Mouse (Mus musculus): ENCODE results near the gene Arid5b. TPM values are rescaled to one million over a fixed set of nuclear protein-coding genes. Genes with fewer than 3 reads are reported as not detected.
A peak's percentile ranks its signal among the peaks of the same experiment; 100 is the strongest.

Gene Arid5b
- total and polyA plus RNA-seq, 2 experiments from 2014 or later = 11.4 to 14.5 TPM

- TF ChIP-seq EP300 (IDR thresholded peaks at IDR 0.05; ENCODE audit: low read depth) (no peak), CTCF (IDR thresholded peaks at IDR 0.05; ENCODE audit: low read depth) (no peak)
- Histone ChIP-seq H3K9me3 (replicated peaks; ENCODE audit: control insufficient read depth, low read length) (no peaks in the 10 kb centered on the region), H3K27ac (ENCODE audit: low read depth) (no peak overlapping the region), H3K4me2 (ENCODE audit: low read depth, low read length) (no peak overlapping the region), H3K4me1 (ENCODE audit: control insufficient read depth, insufficient read depth) (peaks cover 10% of the 10 kb centered on the region; the same call in 1 of the 2 replicates), H3K9ac (replicated peaks; ENCODE audit: low read depth, low read length) (no peak overlapping the region), H3K4me3 (ENCODE audit: low read depth, low read length) (no peak overlapping the region), H3K36me3 (replicated peaks; ENCODE audit: control insufficient read depth, insufficient read depth, low read length) (peaks cover 11% of the 10 kb centered on the region; the same call in 1 of the 2 replicates), H3K27me3 (ENCODE audit: control insufficient read depth, insufficient read depth, low read length) (no peaks in the 10 kb centered on the region)
- no peak for ATAC-seq (ENCODE audit: insufficient read depth, low read depth)
- DNase-seq (ENCODE audit: low spot score) = no peak
- 72% methylated on average over 3 of the region's 3 CpGs for WGBS
These were observed 22.4 kb downstream of the Arid5b start for GRCm38 (mm10) chr10:68256134-68256533.

DNA sequence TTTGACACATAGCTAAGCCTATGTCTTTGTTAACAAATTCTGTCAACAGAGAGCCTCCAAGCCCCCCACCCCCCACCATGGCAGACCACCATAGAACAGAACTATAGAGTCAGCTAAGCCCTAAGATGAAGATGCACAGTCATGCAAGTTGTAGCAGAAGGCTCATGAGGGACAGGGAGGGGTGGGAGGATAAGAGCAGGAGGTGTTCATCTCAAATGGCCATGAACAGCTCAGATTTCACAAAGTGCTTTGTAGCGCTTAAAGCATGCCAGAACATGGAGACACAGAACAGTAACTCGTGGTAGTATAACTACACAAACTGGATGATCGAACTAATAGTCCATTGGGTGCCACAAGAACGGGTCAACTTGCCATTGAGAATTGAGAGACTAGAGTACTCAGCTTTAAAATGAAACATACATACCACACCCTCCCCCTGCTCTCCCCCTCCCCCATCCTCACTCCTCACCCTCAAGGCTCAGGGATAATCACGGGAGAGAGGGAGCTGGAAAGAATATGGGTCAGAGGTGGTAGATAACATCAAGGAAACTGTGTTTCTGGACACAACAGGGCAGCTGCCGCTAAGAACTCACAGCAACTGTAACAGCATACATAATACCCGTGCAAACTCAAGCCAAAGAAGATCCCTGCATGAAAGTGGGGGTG is 25.0 kb downstream of the Arid5b start:
- H3K4me1 ChIP-seq (ENCODE audit: control insufficient read depth, insufficient read depth) = peaks cover 16% of the 10 kb centered on the region; the same call in 1 of the 2 replicates
- DNase-seq (ENCODE audit: low spot score) (no peak), ATAC-seq (ENCODE audit: insufficient read depth, low read depth) (no peak)
- H3K9ac ChIP-seq (replicated peaks; ENCODE audit: low read depth, low read length) = no peak overlapping the region
- H3K4me3 ChIP-seq (ENCODE audit: low read depth, low read length) = no peak overlapping the region
- TF ChIP-seq EP300 (IDR thresholded peaks at IDR 0.05; ENCODE audit: low read depth) (no peak), CTCF (IDR thresholded peaks at IDR 0.05; ENCODE audit: low read depth) (no peak)
- no peaks in the 10 kb centered on the region for H3K27me3 ChIP-seq (ENCODE audit: control insufficient read depth, insufficient read depth, low read length)
- no peak overlapping the region for H3K27ac ChIP-seq (ENCODE audit: low read depth)
- 80% methylated on average over 6 of the region's 7 CpGs for WGBS
- H3K36me3 ChIP-seq (replicated peaks; ENCODE audit: control insufficient read depth, insufficient read depth, low read length) = 0 out of 2 replicates have a peak, but pooled peaks cover 4% of the 10 kb centered on the region
- no peak overlapping the region for H3K4me2 ChIP-seq (ENCODE audit: low read depth, low read length)
- no peaks in the 10 kb centered on the region for H3K9me3 ChIP-seq (replicated peaks; ENCODE audit: control insufficient read depth, low read length)

GRCm38 (mm10) chr10:68252650-68253049 is 25.9 kb downstream of the Arid5b start:
- ATAC-seq (ENCODE audit: insufficient read depth, low read depth) (no peak), DNase-seq (ENCODE audit: low spot score) (no peak)
- Histone ChIP-seq H3K36me3 (replicated peaks; ENCODE audit: control insufficient read depth, insufficient read depth, low read length) (0 out of 2 replicates have a peak, but pooled peaks cover 4% of the 10 kb centered on the region), H3K27ac (ENCODE audit: low read depth) (no peak overlapping the region), H3K4me1 (ENCODE audit: control insufficient read depth, insufficient read depth) (peaks cover 24% of the 10 kb centered on the region; the same call in 1 of the 2 replicates), H3K27me3 (ENCODE audit: control insufficient read depth, insufficient read depth, low read length) (no peaks in the 10 kb centered on the region), H3K9me3 (replicated peaks; ENCODE audit: control insufficient read depth, low read length) (no peaks in the 10 kb centered on the region), H3K9ac (replicated peaks; ENCODE audit: low read depth, low read length) (no peak overlapping the region), H3K4me2 (ENCODE audit: low read depth, low read length) (no peak overlapping the region), H3K4me3 (ENCODE audit: low read depth, low read length) (no peak overlapping the region)
- WGBS = 93% methylated on average over 4 of the region's 4 CpGs
- TF ChIP-seq EP300 (IDR thresholded peaks at IDR 0.05; ENCODE audit: low read depth) = no peak
- no peak for TF ChIP-seq CTCF (IDR thresholded peaks at IDR 0.05; ENCODE audit: low read depth)

- H3K27ac ChIP-seq (ENCODE audit: low read depth) = peak overlapping the region; percentile 15; the same call in 1 of the 2 replicates
- no peak overlapping the region for H3K4me2 ChIP-seq (ENCODE audit: low read depth, low read length)
- TF ChIP-seq CTCF (IDR thresholded peaks at IDR 0.05; ENCODE audit: low read depth) = no peak
- TF ChIP-seq EP300 (IDR thresholded peaks at IDR 0.05; ENCODE audit: low read depth) = no peak
- no peaks in the 10 kb centered on the region for H3K27me3 ChIP-seq (ENCODE audit: control insufficient read depth, insufficient read depth, low read length)
- WGBS = 39% methylated on average over 6 of the region's 6 CpGs
- no peak overlapping the region for H3K4me3 ChIP-seq (ENCODE audit: low read depth, low read length)
- no peaks in the 10 kb centered on the region for H3K9me3 ChIP-seq (replicated peaks; ENCODE audit: control insufficient read depth, low read length)
- no peak overlapping the region for H3K9ac ChIP-seq (replicated peaks; ENCODE audit: low read depth, low read length)
- ATAC-seq (ENCODE audit: insufficient read depth, low read depth) (no peak), DNase-seq (ENCODE audit: low spot score) (no peak)
- no peaks in the 10 kb centered on the region for H3K36me3 ChIP-seq (replicated peaks; ENCODE audit: control insufficient read depth, insufficient read depth, low read length)
- peaks cover 20% of the 10 kb centered on the region; the same call in 1 of the 2 replicates for H3K4me1 ChIP-seq (ENCODE audit: control insufficient read depth, insufficient read depth)
These were observed 29.2 kb downstream of the Arid5b start for GRCm38 (mm10) chr10:68249355-68249782.

DNA sequence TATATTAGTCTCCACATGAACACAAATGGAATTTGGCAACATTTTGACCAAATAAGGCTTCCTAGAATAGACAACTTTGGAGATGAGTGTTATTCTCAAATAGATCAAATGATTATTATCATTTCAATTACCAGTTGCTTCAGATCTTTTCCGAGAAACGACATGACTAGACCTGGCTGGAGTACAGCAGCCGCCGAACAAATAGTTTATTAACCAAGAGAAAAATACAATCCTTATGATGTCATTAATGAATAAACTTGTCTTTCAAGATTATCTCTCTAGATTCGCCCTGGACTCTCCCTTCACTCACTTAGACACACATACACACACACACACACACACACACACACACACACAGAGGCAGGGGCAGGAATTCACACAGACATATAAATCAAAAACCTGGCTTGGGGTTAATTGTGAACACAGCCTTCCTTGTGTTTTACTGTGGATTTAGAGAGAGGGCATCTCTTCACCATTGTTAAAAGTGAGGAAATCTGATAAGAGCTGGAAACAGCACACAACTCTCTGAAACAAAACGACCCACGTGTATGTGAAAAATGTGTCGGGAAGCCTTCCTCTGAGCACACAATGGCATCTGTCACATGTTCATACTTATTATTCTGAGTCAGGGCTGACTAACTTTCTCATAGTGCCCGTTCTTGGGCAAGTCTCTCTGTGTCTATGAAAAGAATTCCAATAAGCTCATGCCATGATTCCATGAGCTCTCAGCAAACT is 30.1 kb downstream of the Arid5b start:
- ATAC-seq (ENCODE audit: insufficient read depth, low read depth) (no peak), DNase-seq (ENCODE audit: low spot score) (no peak)
- no peaks in the 10 kb centered on the region for H3K27me3 ChIP-seq (ENCODE audit: control insufficient read depth, insufficient read depth, low read length)
- no peaks in the 10 kb centered on the region for H3K9me3 ChIP-seq (replicated peaks; ENCODE audit: control insufficient read depth, low read length)
- H3K4me1 ChIP-seq (ENCODE audit: control insufficient read depth, insufficient read depth) = peaks cover 15% of the 10 kb centered on the region; the same call in 1 of the 2 replicates
- no peak overlapping the region for H3K4me2 ChIP-seq (ENCODE audit: low read depth, low read length)
- H3K9ac ChIP-seq (replicated peaks; ENCODE audit: low read depth, low read length) = no peak overlapping the region
- no peak for TF ChIP-seq CTCF (IDR thresholded peaks at IDR 0.05; ENCODE audit: low read depth)
- H3K4me3 ChIP-seq (ENCODE audit: low read depth, low read length) = no peak overlapping the region
- H3K36me3 ChIP-seq (replicated peaks; ENCODE audit: control insufficient read depth, insufficient read depth, low read length) = no peaks in the 10 kb centered on the region
- 44% methylated on average over 9 of the region's 9 CpGs for WGBS
- peak overlapping the region; percentile 44; the same call in 1 of the 2 replicates for H3K27ac ChIP-seq (ENCODE audit: low read depth)

All from heart, postnatal 0 days (tissue).